Mouse (Mus musculus): ENCODE measurements around the gene Adk. TPM values are rescaled to one million over a fixed set of nuclear protein-coding genes. Genes with fewer than 3 reads are reported as not detected.
A peak's percentile ranks its signal among the peaks of the same experiment; 100 is the strongest.

Gene Adk
- 10 to 100 TPM; 65.1 to 77.9 TPM for total RNA-seq (2021)
- long read RNA-seq, experiment 1, transcript Adk-207 (11 exons, 1,818 nt) = major isoform, 101 of 145 reads
- long read RNA-seq, experiment 1, transcript Adk-201 (11 exons, 1,782 nt) = minor isoform, 37 of 145 reads
- long read RNA-seq, experiment 1, partial matches to known transcripts = 2 of 145 reads
- long read RNA-seq, experiment 1, other reads (novel, unspliced or antisense) = 5 of 145 reads
- long read RNA-seq, experiment 2, transcript Adk-201 (11 exons, 1,782 nt) = minor isoform, 27 of 119 reads
- long read RNA-seq, experiment 2, transcript Adk-207 (11 exons, 1,818 nt) = major isoform, 79 of 119 reads
- long read RNA-seq, experiment 2, partial matches to known transcripts = 6 of 119 reads
- long read RNA-seq, experiment 2, other reads (novel, unspliced or antisense) = 7 of 119 reads

GRCm38 (mm10) chr14:21052112-21052780, at the start of gene Adk, which contains the start of gene Ap3m1:
Gene Adk, plus strand, starts transcription at chr14:21052574.
Gene Ap3m1, minus strand, starts transcription at chr14:21052508.
- DNase-seq (ENCODE audit: low spot score in 2 of 2) = peak; percentile 91 to 92

GRCm38 (mm10) chr14:21013800-21014334, 38.5 kb upstream of the Adk start:
- no peak for DNase-seq (ENCODE audit: low spot score in 2 of 2)

- DNase-seq (ENCODE audit: low spot score in 2 of 2) = no peak
These were observed 34.5 kb upstream of the Adk start for GRCm38 (mm10) chr14:21017871-21018270.

GRCm38 (mm10) chr14:21018977-21019376, 33.4 kb upstream of the Adk start:
- peak in 1 of 2 experiments; percentile 20 for DNase-seq (ENCODE audit: low spot score in 2 of 2)

- peak in 1 of 2 experiments; percentile 23 for DNase-seq (ENCODE audit: low spot score in 2 of 2)
These were observed 31.9 kb upstream of the Adk start for GRCm38 (mm10) chr14:21020435-21020834.

GRCm38 (mm10) chr14:21027542-21027941, 24.8 kb upstream of the Adk start:
- no peak for DNase-seq (ENCODE audit: low spot score in 2 of 2)

- DNase-seq (ENCODE audit: low spot score in 2 of 2) = peak; percentile 27 to 49
These were observed 23.2 kb upstream of the Adk start for GRCm38 (mm10) chr14:21029025-21029659.

- no peak for DNase-seq (ENCODE audit: low spot score in 2 of 2)
These were observed 20.4 kb upstream of the Adk start for GRCm38 (mm10) chr14:21031783-21032511.

- no peak for DNase-seq (ENCODE audit: low spot score in 2 of 2)
These were observed 18.1 kb upstream of the Adk start for GRCm38 (mm10) chr14:21034271-21034670.

- no peak for DNase-seq (ENCODE audit: low spot score in 2 of 2)
These were observed 17.6 kb upstream of the Adk start for GRCm38 (mm10) chr14:21034791-21035190.

GRCm38 (mm10) chr14:21039077-21039476, 13.3 kb upstream of the Adk start:
- no peak for DNase-seq (ENCODE audit: low spot score in 2 of 2)

GRCm38 (mm10) chr14:21039623-21040022, 12.8 kb upstream of the Adk start:
- no peak for DNase-seq (ENCODE audit: low spot score in 2 of 2)

GRCm38 (mm10) chr14:21047840-21048239, 4.5 kb upstream of the Adk start:
- DNase-seq (ENCODE audit: low spot score in 2 of 2) = no peak

GRCm38 (mm10) chr14:21048879-21049278, 3.5 kb upstream of the Adk start:
- DNase-seq (ENCODE audit: low spot score in 2 of 2) = no peak

GRCm38 (mm10) chr14:21050734-21051133, 1.6 kb upstream of the Adk start:
- no peak for DNase-seq (ENCODE audit: low spot score in 2 of 2)

- no peak for DNase-seq (ENCODE audit: low spot score in 2 of 2)
These were observed 828 bp upstream of the Adk start for GRCm38 (mm10) chr14:21051380-21052111.

- peak; percentile 38 to 50 for DNase-seq (ENCODE audit: low spot score in 2 of 2)
These were observed 382 bp downstream of the Adk start for GRCm38 (mm10) chr14:21052781-21053130.

- DNase-seq (ENCODE audit: low spot score in 2 of 2) = no peak
These were observed 777 bp downstream of the Adk start for GRCm38 (mm10) chr14:21053151-21053550.

- no peak for DNase-seq (ENCODE audit: low spot score in 2 of 2)
These were observed 1.2 kb downstream of the Adk start for GRCm38 (mm10) chr14:21053586-21053985.

- no peak for DNase-seq (ENCODE audit: low spot score in 2 of 2)
These were observed 6.6 kb downstream of the Adk start for GRCm38 (mm10) chr14:21058972-21059371.

Data from left cerebral cortex, adult 18-20 months (tissue).